Mouse (Mus musculus) Patski (cell line): ENCODE measurements around the gene Kcnj6. TPM values are rescaled to one million over a fixed set of nuclear protein-coding genes. Genes with fewer than 3 reads are reported as not detected.

ENCODE experiments used
- ATAC-seq: fragments of 100-300 bp; one replicate; pipeline ENCODE4 v1.8.0; 2021
- CTCF ChIA-PET: fragments of 350-600 bp; sonication (Branson Sonifier 250); formaldehyde crosslinking; loops from one replicate; lab custom pipeline; 2022; ENCODE audit warnings: inconsistent platforms; lab: Charles Lee
- POLR2A ChIA-PET: fragments of 350-600 bp; sonication (Branson Sonifier 250); formaldehyde crosslinking; loops from one replicate; lab custom pipeline; 2022; ENCODE audit warnings: antibody characterized with exemption, inconsistent platforms; lab: Charles Lee
- DNase-seq: peaks from one replicate; pipeline ENCODE4 v3.0.0-alpha.2; 2011; ENCODE audit warnings: low read depth, low spot score
- H3K27me3 ChIP-seq: fragments of 371-371 bp; one replicate; pipeline ENCODE4 v1.5.1; 2021
- CTCF ChIP-seq: fragments of 100-300 bp; IDR thresholded peaks from one replicate; pipeline ENCODE4 v1.5.1; 2021
- in situ Hi-C: fragments of 300-500 bp; cut with MboI; formaldehyde crosslinking; loops from 3 replicates; pipeline ENCODE4 v1.11.1; 2018; ENCODE audit warnings: low pct_unique_long_range_greater_than_20kb, mixed read lengths
- polyA plus RNA-seq: library from polyadenylated mRNA; unstranded; gene quantifications from one replicate; pipeline ENCODE4 v1.2.3, GENCODE M21; 2021

The Kcnj6 gene
- polyA plus RNA-seq, 1 experiment from 2014 or later = not detected

GRCm38 (mm10) chr16:94984263-94984662, 13.2 kb downstream of the Kcnj6 start:
- ATAC-seq (no peak), DNase-seq (no peak)
- in situ Hi-C loops = no loop called here
- TF ChIP-seq CTCF = no peak
- H3K27me3 ChIP-seq = no peaks in the 10 kb centered on the region
- POLR2A ChIA-PET = no interaction called here
- CTCF ChIA-PET = no interaction called here

GRCm38 (mm10) chr16:94980374-94980773, 17.1 kb downstream of the Kcnj6 start:
- H3K27me3 ChIP-seq = no peaks in the 10 kb centered on the region
- ChIA-PET CTCF (interaction anchor here (0.7 kb wide), 1 partner anchor 54 kb away, joined by 3 read pairs; no protein-coding TSS in a partner anchor), POLR2A (no interaction called here)
- ATAC-seq (no peak), DNase-seq (no peak)
- in situ Hi-C loops = no loop called here
- TF ChIP-seq CTCF = no peak

GRCm38 (mm10) chr16:94979499-94979898, 18.0 kb downstream of the Kcnj6 start:
- no peaks in the 10 kb centered on the region for H3K27me3 ChIP-seq
- DNase-seq = no peak
- no peak for TF ChIP-seq CTCF
- ATAC-seq = no peak
- in situ Hi-C loops = no loop called here
- CTCF ChIA-PET = no interaction called here
- POLR2A ChIA-PET = no interaction called here

- H3K27me3 ChIP-seq = no peaks in the 10 kb centered on the region
- DNase-seq = no peak
- ChIA-PET POLR2A (no interaction called here), CTCF (no interaction called here)
- in situ Hi-C loops = no loop called here
- ATAC-seq = no peak
- no peak for TF ChIP-seq CTCF
Measured at GRCm38 (mm10) chr16:94972080-94972855, 25.2 kb downstream of the Kcnj6 start.

GRCm38 (mm10) chr16:94968941-94969340, 28.6 kb downstream of the Kcnj6 start:
- CTCF ChIA-PET = interaction anchor here (1.2 kb wide), 1 partner anchor 39 kb away, joined by 3 read pairs; no protein-coding TSS in a partner anchor
- POLR2A ChIA-PET = no interaction called here
- ATAC-seq (no peak), DNase-seq (no peak)
- TF ChIP-seq CTCF = no peak
- in situ Hi-C loops = no loop called here
- peaks cover 2% of the 10 kb centered on the region for H3K27me3 ChIP-seq

- H3K27me3 ChIP-seq = peaks cover 4% of the 10 kb centered on the region
- ChIA-PET CTCF (no interaction called here), POLR2A (no interaction called here)
- no peak for ATAC-seq
- no peak for TF ChIP-seq CTCF
- no peak for DNase-seq
- in situ Hi-C loops = no loop called here
Measured at GRCm38 (mm10) chr16:94968472-94968871, 29.0 kb downstream of the Kcnj6 start.

- H3K27me3 ChIP-seq = peaks cover 28% of the 10 kb centered on the region
- ATAC-seq (no peak), DNase-seq (no peak)
- CTCF ChIA-PET = no interaction called here
- in situ Hi-C loops = no loop called here
- POLR2A ChIA-PET = no interaction called here
- TF ChIP-seq CTCF = no peak
Measured at GRCm38 (mm10) chr16:94957156-94957828, 40.2 kb downstream of the Kcnj6 start.

- POLR2A ChIA-PET = no interaction called here
- H3K27me3 ChIP-seq = peaks cover 22% of the 10 kb centered on the region
- ATAC-seq = no peak
- CTCF ChIA-PET = no interaction called here
- DNase-seq = no peak
- in situ Hi-C loops = no loop called here
- TF ChIP-seq CTCF = no peak
Measured at GRCm38 (mm10) chr16:94956410-94956809, 41.1 kb downstream of the Kcnj6 start.

GRCm38 (mm10) chr16:94953294-94953693, 44.2 kb downstream of the Kcnj6 start:
- POLR2A ChIA-PET = no interaction called here
- TF ChIP-seq CTCF = no peak
- in situ Hi-C loops = no loop called here
- CTCF ChIA-PET = interaction anchor here (1.5 to 1.6 kb wide), 2 partner anchors 10 to 17 kb away, joined by 3 to 4 read pairs; no protein-coding TSS in a partner anchor
- H3K27me3 ChIP-seq = peaks cover 17% of the 10 kb centered on the region
- no peak for DNase-seq
- no peak for ATAC-seq

- peaks cover 9% of the 10 kb centered on the region for H3K27me3 ChIP-seq
- no peak for DNase-seq
- TF ChIP-seq CTCF = no peak
- CTCF ChIA-PET = no interaction called here
- no peak for ATAC-seq
- in situ Hi-C loops = no loop called here
- POLR2A ChIA-PET = no interaction called here
Measured at GRCm38 (mm10) chr16:94949172-94949571, 48.3 kb downstream of the Kcnj6 start.

GRCm38 (mm10) chr16:94946848-94947247, 50.7 kb downstream of the Kcnj6 start:
- no peak for DNase-seq
- no peaks in the 10 kb centered on the region for H3K27me3 ChIP-seq
- no peak for TF ChIP-seq CTCF
- CTCF ChIA-PET = no interaction called here
- POLR2A ChIA-PET = no interaction called here
- in situ Hi-C loops = no loop called here
- ATAC-seq = no peak
